In the genomic region with DNA sequence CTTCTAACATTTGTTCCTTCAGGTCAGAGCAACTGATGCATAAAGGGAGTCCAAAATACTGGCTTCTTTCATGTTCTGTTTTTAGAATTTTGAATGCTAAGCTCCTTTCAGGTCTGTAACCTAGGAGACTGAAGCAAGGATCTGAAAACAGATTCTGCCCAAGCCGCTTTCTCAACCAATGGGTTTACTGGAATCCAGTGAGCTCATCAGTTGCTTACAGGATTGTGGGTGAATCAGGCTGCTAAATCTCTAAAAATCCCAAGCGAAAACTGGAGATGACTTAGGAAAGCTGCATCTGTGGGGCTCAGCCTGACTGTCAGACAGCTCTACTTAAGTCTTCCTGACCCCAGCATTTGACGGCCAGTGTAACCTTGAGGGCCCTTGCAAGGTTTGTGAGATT, we compare ENCODE assay signal across 8 mouse cellular contexts.
DNase-seq lines count a peak whose midpoint lies in the region; ATAC-seq and TF ChIP-seq lines count a peak whose summit lies in the region.
"Had no signal": no experiment of that assay in that cellular context is flagged by ENCODE, and none has a peak within 500 bp of the region (broad histone marks: within the 10 kb centered on the region; RNA-seq: fewer than 3 reads in every experiment).

No protein-coding gene starts in this region.

- H3K4me3 ChIP-seq in midbrain, embryonic 11.5 days (ENCODE audit: low read depth, low read length) = no peak overlapping the region
- no peak overlapping the region for H3K4me3 ChIP-seq in midbrain, embryonic 16.5 days (ENCODE audit: low read depth, low read length)
- no peak overlapping the region for H3K4me3 ChIP-seq in thymus, adult 2 months (ENCODE audit: control insufficient read depth, insufficient read depth, low read length)
- H3K4me3 ChIP-seq: limb, embryonic 12.5 days had no signal

- peak; percentile 55; the same call in 1 of the 2 replicates for ATAC-seq in midbrain, embryonic 11.5 days (ENCODE audit: low FRiP score)
- no peak for ATAC-seq in midbrain, embryonic 16.5 days
- ATAC-seq in frontal cortex, adult (ENCODE audit: low TSS enrichment) = peak; percentile 100

- 52% methylated on average over 3 of the region's 3 CpGs for WGBS in midbrain, embryonic 11.5 days
- 53% methylated on average over 3 of the region's 3 CpGs for WGBS in midbrain, embryonic 16.5 days
- WGBS in thymus, adult 2 months = 80% methylated on average over 3 of the region's 3 CpGs

- H3K4me2 ChIP-seq in midbrain, embryonic 11.5 days = no peak overlapping the region
- H3K4me2 ChIP-seq in midbrain, embryonic 16.5 days (ENCODE audit: low read length) = no peak overlapping the region
- H3K4me2 ChIP-seq: limb, embryonic 12.5 days had no signal

- no peak for TF ChIP-seq CTCF in thymus, adult 2 months (IDR thresholded peaks at IDR 0.05; ENCODE audit: borderline replicate concordance, control insufficient read depth, extremely low read depth, insufficient read depth, low read length, poor library complexity)

- no peaks in the 10 kb centered on the region for H3K27me3 ChIP-seq in midbrain, embryonic 11.5 days (ENCODE audit: control insufficient read depth, insufficient read depth, low read length)
- no peaks in the 10 kb centered on the region for H3K27me3 ChIP-seq in midbrain, embryonic 16.5 days (ENCODE audit: control insufficient read depth, insufficient read depth, low read depth, low read length)
- H3K27me3 ChIP-seq in thymus, adult 2 months (ENCODE audit: control insufficient read depth, insufficient read depth, low read length) = no peaks in the 10 kb centered on the region
- H3K27me3 ChIP-seq: limb, embryonic 12.5 days had no signal

- no peaks in the 10 kb centered on the region for H3K36me3 ChIP-seq in midbrain, embryonic 11.5 days (ENCODE audit: control insufficient read depth, insufficient read depth, low read length)
- no peaks in the 10 kb centered on the region for H3K36me3 ChIP-seq in midbrain, embryonic 16.5 days (ENCODE audit: control insufficient read depth, insufficient read depth, low read length)
- no peaks in the 10 kb centered on the region for H3K36me3 ChIP-seq in thymus, adult 2 months (ENCODE audit: control insufficient read depth, insufficient read depth, low read length)
- H3K36me3 ChIP-seq: limb, embryonic 12.5 days had no signal

- DNase-seq in midbrain, embryonic 11.5 days (ENCODE audit: low spot score, missing footprints) = peak; percentile 84
- DNase-seq in layer of hippocampus, postnatal 14 days (ENCODE audit: low spot score in 2 of 2) = peak; percentile 41 to 65
- peak; percentile 25 for DNase-seq in right cerebral cortex, postnatal 14 days
- no peak for DNase-seq in urinary bladder, adult 18-20 months (ENCODE audit: low spot score in 2 of 2)
- DNase-seq in thymus, adult 2 months = no peak

- H3K4me1 ChIP-seq in midbrain, embryonic 11.5 days (ENCODE audit: control insufficient read depth, insufficient read depth, low read length) = peaks cover 2% of the 10 kb centered on the region; the same call in 1 of the 2 replicates
- H3K4me1 ChIP-seq in midbrain, embryonic 16.5 days (ENCODE audit: control insufficient read depth, insufficient read depth, low read length) = no peaks in the 10 kb centered on the region
- no peaks in the 10 kb centered on the region for H3K4me1 ChIP-seq in thymus, adult 2 months (replicated peaks; ENCODE audit: control insufficient read depth, insufficient read depth, low read length)
- H3K4me1 ChIP-seq: limb, embryonic 12.5 days had no signal

- no peak for TF ChIP-seq POLR2A in thymus, adult 2 months (IDR thresholded peaks at IDR 0.05; ENCODE audit: control insufficient read depth, extremely low read depth, insufficient read depth, low read length, poor library complexity)

- no peak overlapping the region for H3K27ac ChIP-seq in midbrain, embryonic 11.5 days (ENCODE audit: low read depth, low read length)
- no peak overlapping the region for H3K27ac ChIP-seq in midbrain, embryonic 16.5 days (ENCODE audit: low read length)
- no peak overlapping the region for H3K27ac ChIP-seq in thymus, adult 2 months (ENCODE audit: control insufficient read depth, insufficient read depth, low read length)
- H3K27ac ChIP-seq: limb, embryonic 12.5 days had no signal

- H3K9me3 ChIP-seq in midbrain, embryonic 11.5 days (ENCODE audit: control insufficient read depth, low read length) = no peaks in the 10 kb centered on the region
- no peaks in the 10 kb centered on the region for H3K9me3 ChIP-seq in midbrain, embryonic 16.5 days (replicated peaks; ENCODE audit: control insufficient read depth, low read length, poor library complexity, severe bottlenecking)
- H3K9me3 ChIP-seq: limb, embryonic 12.5 days had no signal

- no peak overlapping the region for H3K9ac ChIP-seq in midbrain, embryonic 11.5 days (ENCODE audit: low read length)
- no peak overlapping the region for H3K9ac ChIP-seq in midbrain, embryonic 16.5 days (ENCODE audit: low read depth, low read length)
- H3K9ac ChIP-seq: limb, embryonic 12.5 days had no signal

Comparison
In these comparisons a context has a peak if more than half of its experiments do, and no peak if none do; other contexts are left out.
1. DNase-seq: peak in midbrain, embryonic 11.5 days (single experiment), layer of hippocampus, postnatal 14 days (2 of 2) and right cerebral cortex, postnatal 14 days (single experiment); none in urinary bladder, adult 18-20 months (0 of 2) and thymus, adult 2 months (single experiment).